Mouse (Mus musculus) cerebellum, postnatal 10 days (tissue): ENCODE data around the gene Adgrf1.
"Not testable (repeated sequence)": the region's sequence is repeated elsewhere in the genome, so short reads cannot be mapped to it uniquely, and the experiment has no call there.

Experiments used
- DNase-seq, 2 experiments: peaks; one replicate each; pipeline ENCODE4 v3.0.0; 2021; ENCODE audit warnings: mixed read lengths in 2 of 2

Gene Adgrf1

GRCm38 (mm10) chr17:43267046-43267749 is 2.9 kb upstream of the Adgrf1 start:
- DNase-seq, result no peak

GRCm38 (mm10) chr17:43276220-43276619 is 6.1 kb downstream of the Adgrf1 start:
- DNase-seq, result no peak

- DNase-seq, result peak; percentile 57 to 69
Observed at GRCm38 (mm10) chr17:43277223-43277622, 7.1 kb downstream of the Adgrf1 start.

GRCm38 (mm10) chr17:43279671-43280070 is 9.5 kb downstream of the Adgrf1 start:
- no peak for DNase-seq

- peak; percentile 63 to 77 for DNase-seq
Observed at GRCm38 (mm10) chr17:43282353-43282752, 12.2 kb downstream of the Adgrf1 start.

- peak; percentile 25 to 56 for DNase-seq
Observed at GRCm38 (mm10) chr17:43282828-43283227, 12.7 kb downstream of the Adgrf1 start.

GRCm38 (mm10) chr17:43299515-43299914 is 29.4 kb downstream of the Adgrf1 start:
- no peak for DNase-seq

GRCm38 (mm10) chr17:43325986-43326671 is 56.0 kb downstream of the Adgrf1 start:
- DNase-seq, result no peak

- peak; percentile 73 to 76 for DNase-seq
Observed at GRCm38 (mm10) chr17:43326726-43327700, 56.9 kb downstream of the Adgrf1 start.

GRCm38 (mm10) chr17:43327810-43328209 is 57.7 kb downstream of the Adgrf1 start:
- no peak for DNase-seq

- DNase-seq, result no peak
Observed at GRCm38 (mm10) chr17:43329216-43329615, 59.1 kb downstream of the Adgrf1 start.

- DNase-seq, result no peak
Observed at GRCm38 (mm10) chr17:43329761-43330183, 59.6 kb downstream of the Adgrf1 start.

GRCm38 (mm10) chr17:43332686-43333085 is 62.6 kb downstream of the Adgrf1 start:
- no peak for DNase-seq

- DNase-seq, result no peak
Observed at GRCm38 (mm10) chr17:43334074-43334473, 63.9 kb downstream of the Adgrf1 start.

- no peak for DNase-seq
Observed at GRCm38 (mm10) chr17:43337643-43338042, 67.5 kb downstream of the Adgrf1 start.

- DNase-seq, result no peak
Observed at GRCm38 (mm10) chr17:43338279-43338678, 68.2 kb downstream of the Adgrf1 start.

GRCm38 (mm10) chr17:43346499-43346898 is 76.4 kb downstream of the Adgrf1 start:
- DNase-seq, result not testable (repeated sequence)

GRCm38 (mm10) chr17:43357902-43358539 is 87.9 kb downstream of the Adgrf1 start:
- DNase-seq, result no peak

- DNase-seq, result no peak
Observed at GRCm38 (mm10) chr17:43359826-43360619, 89.9 kb downstream of the Adgrf1 start, which contains the start of gene Adgrf5. Gene Adgrf5 (plus strand): TSS chr17:43360451.

- no peak for DNase-seq
Observed at GRCm38 (mm10) chr17:43361021-43361420, 90.9 kb downstream of the Adgrf1 start.

- DNase-seq, result no peak
Observed at GRCm38 (mm10) chr17:43362362-43362761, 92.2 kb downstream of the Adgrf1 start.

GRCm38 (mm10) chr17:43362881-43363280 is 92.8 kb downstream of the Adgrf1 start:
- DNase-seq, result no peak
